Mouse (Mus musculus) erythroid progenitor cell, adult 5-6 weeks (primary cell): Measurements from ENCODE around the gene Mmp2. TPM values are rescaled to one million over a fixed set of nuclear protein-coding genes. Genes with fewer than 3 reads are reported as not detected.
"Not testable (repeated sequence)": the region's sequence is repeated elsewhere in the genome, so short reads cannot be mapped to it uniquely, and the experiment has no call there.

ENCODE experiments used
- ATAC-seq: replicated peaks from 2 replicates; pipeline ENCODE4 v1.8.0; 2016; ENCODE audit warnings: moderate number of reproducible peaks, mild to moderate bottlenecking, moderate TSS enrichment, inconsistent platforms; ENCODE audit not compliant: poor library complexity, low FRiP score, severe bottlenecking
- total RNA-seq, 2 experiments: library from RNA; stranded (forward) in 1 of 2; stranded (reverse) in 1 of 2; fragments of 150-400 nt in 1 of 2; fragments of 186-747, 209-891 nt in 1 of 2; gene quantifications; 2 replicates each; pipeline versions ENCODE4 v1.2.3 to v1.2.4; 2015 to 2017; ENCODE audit warnings: low replicate concordance in 2 of 2

Mmp2 gene
- total RNA-seq, 2 experiments from 2014 or later: not detected

DNA sequence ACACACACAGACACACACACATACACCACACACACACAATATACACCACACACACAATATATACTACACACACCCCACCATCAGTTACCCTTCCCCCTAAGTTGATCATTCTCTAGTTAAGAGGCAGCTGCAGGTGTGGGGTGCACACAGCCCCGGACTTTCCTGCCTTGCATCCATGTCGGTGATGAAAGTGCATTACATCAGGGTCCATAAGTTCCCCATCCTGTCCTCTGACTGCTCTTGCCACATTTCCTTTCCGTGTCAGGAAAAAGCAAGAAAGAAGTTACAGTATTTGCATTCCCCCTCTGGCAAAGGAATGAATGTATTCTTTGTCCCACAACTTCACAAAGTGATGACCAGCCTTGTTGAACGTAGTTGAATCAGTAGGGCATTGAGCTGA, 54.2 kb downstream of the Mmp2 start:
- ATAC-seq: no peak

DNA sequence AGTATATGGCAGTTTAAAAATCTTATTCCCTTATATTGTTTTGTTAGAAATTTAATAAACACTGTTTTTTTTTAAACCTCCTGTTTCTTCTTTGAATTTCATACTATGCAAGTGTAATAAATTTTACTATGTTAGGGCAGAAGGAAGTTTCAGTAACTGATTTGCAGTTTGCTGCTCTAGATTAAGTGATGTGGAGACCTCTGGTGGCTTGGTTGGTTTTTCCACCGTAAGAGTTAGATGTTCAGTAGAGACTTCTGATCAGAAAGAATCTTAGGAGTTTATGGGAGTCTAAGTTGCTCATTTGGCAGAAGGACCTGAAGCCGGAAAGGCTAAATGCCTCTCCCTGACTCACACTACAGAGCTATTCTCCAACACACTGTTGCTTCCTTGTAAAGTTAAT, 56.7 kb downstream of the Mmp2 start:
- no peak for ATAC-seq

DNA sequence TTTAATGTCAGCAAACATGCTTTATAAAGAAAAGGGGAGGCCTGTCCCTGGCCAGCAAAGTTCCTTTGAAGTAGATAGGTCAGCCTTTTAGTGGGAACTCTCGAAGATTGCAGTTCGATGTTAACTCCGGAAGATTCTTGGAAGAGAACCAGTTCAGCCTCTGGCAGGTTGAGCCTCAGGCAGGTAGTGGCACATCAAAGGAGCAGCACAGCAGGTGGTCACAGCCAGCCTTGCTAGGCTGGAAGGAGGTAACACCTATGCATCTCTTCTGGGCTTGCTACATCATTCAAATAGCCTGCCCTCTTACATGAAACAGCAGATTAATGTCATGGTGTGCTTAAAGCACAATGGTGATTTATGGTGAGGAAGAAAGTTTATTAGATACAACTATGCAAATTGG, 65.1 kb downstream of the Mmp2 start:
- not testable (repeated sequence) for ATAC-seq

DNA sequence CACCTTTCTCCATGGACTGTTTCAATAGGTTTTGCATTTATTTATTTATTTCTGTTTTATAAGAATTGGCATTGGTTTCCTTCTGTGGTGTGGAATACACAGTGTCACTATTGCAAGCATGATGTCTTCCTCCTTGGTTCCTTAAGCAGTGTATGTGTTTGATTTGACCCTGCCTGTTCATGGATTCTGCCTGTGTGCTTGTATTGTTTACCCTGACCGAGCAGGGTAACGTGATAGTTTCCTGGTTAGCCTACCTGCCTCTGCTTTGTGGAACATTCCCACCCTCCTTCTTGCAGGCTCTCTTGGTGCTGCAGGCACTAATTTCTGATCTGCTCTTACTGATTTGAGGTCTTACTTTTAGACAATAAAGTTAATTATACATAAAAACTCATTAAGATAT, 66.8 kb downstream of the Mmp2 start:
- ATAC-seq: no peak

DNA sequence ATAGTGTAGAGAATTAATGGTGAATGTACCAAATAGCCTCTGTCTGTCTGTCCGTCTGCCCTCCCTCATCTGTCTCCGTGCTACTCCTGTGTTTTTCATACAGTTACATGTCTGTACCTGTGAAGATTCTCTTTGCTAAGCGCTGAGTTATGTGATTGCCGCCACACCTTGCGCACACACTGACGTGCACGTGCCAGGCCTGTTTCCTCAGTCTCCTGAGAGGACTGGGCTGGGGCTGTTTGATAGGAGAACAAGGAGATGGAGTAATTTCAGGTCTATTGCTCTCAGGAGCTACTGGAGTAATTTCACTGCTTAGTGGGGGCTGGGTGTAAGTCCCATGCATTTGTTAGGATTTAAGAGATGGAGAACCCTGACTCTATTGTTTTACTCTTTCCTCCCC, 68.0 kb downstream of the Mmp2 start:
- no peak for ATAC-seq

DNA sequence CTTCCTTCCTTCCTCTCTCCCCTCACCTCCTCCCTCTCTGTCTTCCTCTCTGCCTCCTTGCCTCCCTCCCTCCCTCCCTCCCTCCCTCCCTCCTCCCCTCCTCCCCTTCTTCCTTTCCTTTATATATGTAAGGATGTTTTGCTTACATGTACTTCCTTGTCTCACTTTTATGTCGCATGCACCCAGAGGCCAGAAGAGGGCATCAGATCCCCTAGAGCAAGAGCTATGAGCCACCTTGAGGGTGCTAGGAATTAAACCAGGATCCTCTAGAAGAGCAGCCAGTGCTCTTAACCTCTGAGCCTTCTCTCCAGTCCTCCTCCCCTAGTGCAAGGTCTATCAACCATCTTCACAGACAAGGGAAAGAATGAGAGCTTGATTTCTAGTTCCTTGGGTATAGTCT, 69.0 kb downstream of the Mmp2 start:
- no peak for ATAC-seq

DNA sequence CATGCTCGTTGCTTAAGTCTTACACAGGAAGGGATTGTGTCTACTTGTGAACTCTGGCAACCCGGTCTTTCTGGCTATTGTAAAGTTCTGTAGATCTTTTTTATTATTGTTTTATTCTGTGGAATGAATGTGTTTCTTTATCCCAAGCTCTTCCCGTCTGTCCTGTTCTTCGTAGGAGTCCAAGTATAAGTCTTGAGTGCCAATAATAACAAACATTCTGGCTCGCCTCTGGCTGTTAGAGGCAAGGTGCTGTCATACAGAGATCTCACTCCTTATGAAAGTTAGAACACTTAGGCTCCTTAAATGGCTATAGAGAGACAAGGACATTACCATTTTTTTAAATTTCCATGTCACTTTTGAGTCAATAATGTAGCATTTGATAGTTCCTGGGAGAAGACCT, 69.5 kb downstream of the Mmp2 start:
- no peak for ATAC-seq

DNA sequence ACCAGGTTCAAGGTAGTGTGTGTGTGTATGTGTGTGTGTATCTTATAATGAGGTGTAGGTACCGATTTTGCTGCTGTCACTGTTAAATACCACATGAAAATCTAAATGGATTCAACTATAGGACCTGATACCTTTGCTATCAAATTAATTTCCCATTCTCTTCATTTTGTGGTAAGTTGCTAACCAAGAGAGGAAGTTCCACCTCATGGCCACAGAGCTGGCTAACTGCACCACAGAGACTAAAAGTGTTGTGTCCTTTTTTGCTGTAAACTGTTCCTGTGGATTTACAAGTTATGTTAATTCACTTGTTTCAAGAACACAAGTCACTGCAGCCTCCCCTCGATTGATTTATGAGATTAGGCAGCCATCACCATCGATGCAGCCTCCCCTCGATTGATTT, 70.7 kb downstream of the Mmp2 start:
- ATAC-seq: no peak

DNA sequence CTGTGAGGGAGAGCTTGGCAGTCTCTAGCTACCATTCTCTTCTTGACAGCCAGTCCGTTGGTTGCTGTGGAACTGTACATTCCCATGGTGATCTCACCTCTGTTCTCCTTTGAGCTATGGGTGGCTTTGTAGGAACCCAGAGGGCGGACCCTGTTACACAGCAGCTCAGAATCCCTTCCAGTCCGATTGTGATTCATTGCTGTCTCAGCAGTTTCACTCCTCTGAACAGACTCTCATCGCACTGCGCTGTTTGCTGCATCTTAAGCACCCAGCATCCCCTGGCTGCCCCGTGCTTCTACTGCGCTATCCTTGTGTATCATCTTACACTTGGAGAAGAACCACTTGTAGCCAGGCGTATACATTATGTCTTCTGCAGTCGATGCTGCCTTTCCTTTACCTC, 72.5 kb downstream of the Mmp2 start:
- ATAC-seq: no peak

DNA sequence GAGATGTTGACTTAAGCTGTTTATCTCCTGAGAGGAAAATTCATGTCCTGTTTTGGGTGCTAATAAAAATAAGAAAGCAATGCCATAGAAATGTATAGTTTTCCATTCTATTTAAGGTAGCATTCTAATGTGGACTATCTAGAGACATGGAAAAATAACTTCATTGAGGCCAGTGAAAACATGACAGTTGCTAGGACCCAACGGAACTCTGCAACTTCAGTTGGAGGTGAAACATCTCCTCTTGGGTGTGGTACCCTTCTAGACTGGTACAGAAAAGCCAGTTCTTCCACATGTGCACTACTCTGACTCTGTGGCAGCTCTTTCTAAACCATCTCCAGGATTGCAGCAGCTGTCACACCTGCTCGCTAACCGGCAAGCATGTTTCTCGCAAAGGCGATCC, 74.0 kb downstream of the Mmp2 start, which contains the start of gene Capns2:
Gene Capns2, plus strand, starts transcription at position 301 of the 400 bp plus-strand sequence.
- no peak for ATAC-seq

DNA sequence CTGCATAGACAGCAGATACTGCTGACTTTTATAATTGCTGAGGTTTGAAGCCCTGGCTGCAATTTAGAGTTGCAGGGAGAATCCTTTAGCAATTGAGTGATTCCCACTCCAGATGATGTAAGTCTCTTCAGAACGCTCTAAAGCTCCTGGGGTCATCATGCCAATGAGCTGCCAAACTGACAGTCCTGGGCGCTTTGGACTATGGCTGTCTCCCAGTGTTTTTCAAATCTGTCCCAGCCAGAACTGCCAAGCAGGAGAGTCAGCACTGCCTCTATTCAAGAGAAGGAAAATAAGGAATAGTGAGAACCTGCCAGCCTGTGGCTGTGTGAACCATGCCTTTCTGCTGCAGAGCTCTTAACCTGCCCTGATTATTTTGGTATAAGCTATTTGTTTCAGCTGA, 75.9 kb downstream of the Mmp2 start:
- no peak for ATAC-seq

Other genes with a start within 250 kb of the Mmp2 start
- not detected in 2 replicates for gene Irx6, start 153.0 kb upstream of the Mmp2 start, total RNA-seq (2015; ENCODE audit: low replicate concordance)
- gene Irx6, start 153.0 kb upstream of the Mmp2 start, total RNA-seq (2017; ENCODE audit: low replicate concordance): not detected in 2 replicates
- 2.9 and 13.7 TPM in 2 replicates for gene Lpcat2, start 28.0 kb downstream of the Mmp2 start, total RNA-seq (2015; ENCODE audit: low replicate concordance)
- gene Lpcat2, start 28.0 kb downstream of the Mmp2 start, total RNA-seq (2017; ENCODE audit: low replicate concordance): 4.0 and 9.6 TPM in 2 replicates
- not detected in 2 replicates for gene Capns2, start 74.1 kb downstream of the Mmp2 start, total RNA-seq (2015; ENCODE audit: low replicate concordance)
- gene Capns2, start 74.1 kb downstream of the Mmp2 start, total RNA-seq (2017; ENCODE audit: low replicate concordance): not detected in 2 replicates
- gene Slc6a2, start 132.8 kb downstream of the Mmp2 start, total RNA-seq (2015; ENCODE audit: low replicate concordance): not detected in 2 replicates
- gene Slc6a2, start 132.8 kb downstream of the Mmp2 start, total RNA-seq (2017; ENCODE audit: low replicate concordance): not detected in 2 replicates
- not detected in 2 replicates for gene Ces1a, start 220.9 kb downstream of the Mmp2 start, total RNA-seq (2015; ENCODE audit: low replicate concordance)
- not detected in 2 replicates for gene Ces1a, start 220.9 kb downstream of the Mmp2 start, total RNA-seq (2017; ENCODE audit: low replicate concordance)